Mouse (Mus musculus) left cerebral cortex, adult 18-20 months (tissue): Measurements from ENCODE around the gene Tmem39a. TPM values are rescaled to one million over a fixed set of nuclear protein-coding genes. Genes with fewer than 3 reads are reported as not detected.
A peak's percentile ranks its signal among the peaks of the same experiment; 100 is the strongest.

Experiments used
- DNase-seq, 2 experiments: peaks; one replicate each; pipeline ENCODE4 v3.0.0; 2021 to 2022; ENCODE audit warnings: low spot score in 2 of 2, mixed read lengths in 1 of 2
- total RNA-seq, 2 experiments: library from RNA; stranded (reverse); gene quantifications; 2 replicates each; pipeline ENCODE4 v1.2.3; 2021

Gene Tmem39a
- total RNA-seq, 2 experiments from 2014 or later: 20.8 to 21.0 TPM

GRCm38 (mm10) chr16:38587163-38587562 lies 28.7 kb downstream of the Tmem39a start:
- DNase-seq: no peak

GRCm38 (mm10) chr16:38587572-38587971 lies 29.1 kb downstream of the Tmem39a start:
- DNase-seq: no peak

- DNase-seq: no peak
These were observed 33.0 kb downstream of the Tmem39a start for GRCm38 (mm10) chr16:38591506-38591905.

GRCm38 (mm10) chr16:38592026-38592678 lies 33.7 kb downstream of the Tmem39a start:
- no peak for DNase-seq

GRCm38 (mm10) chr16:38592946-38593345 lies 34.4 kb downstream of the Tmem39a start:
- no peak for DNase-seq

- DNase-seq: no peak
These were observed 35.9 kb downstream of the Tmem39a start for GRCm38 (mm10) chr16:38594435-38594834.

GRCm38 (mm10) chr16:38596099-38596498 lies 37.6 kb downstream of the Tmem39a start:
- DNase-seq: no peak

GRCm38 (mm10) chr16:38596651-38597050 lies 38.2 kb downstream of the Tmem39a start:
- DNase-seq: no peak

GRCm38 (mm10) chr16:38598986-38599680 lies 40.6 kb downstream of the Tmem39a start:
- DNase-seq: no peak

GRCm38 (mm10) chr16:38602989-38603804 lies 44.7 kb downstream of the Tmem39a start:
- DNase-seq: peak in 1 of 2 experiments; percentile 27

- no peak for DNase-seq
These were observed 48.0 kb downstream of the Tmem39a start for GRCm38 (mm10) chr16:38606509-38606908.

- DNase-seq: no peak
These were observed 50.2 kb downstream of the Tmem39a start for GRCm38 (mm10) chr16:38608687-38609086.

GRCm38 (mm10) chr16:38609092-38609491 lies 50.6 kb downstream of the Tmem39a start:
- no peak for DNase-seq

- no peak for DNase-seq
These were observed 54.1 kb downstream of the Tmem39a start for GRCm38 (mm10) chr16:38612646-38613045.

GRCm38 (mm10) chr16:38613646-38614045 lies 55.1 kb downstream of the Tmem39a start:
- DNase-seq: no peak

GRCm38 (mm10) chr16:38617977-38618376 lies 59.5 kb downstream of the Tmem39a start:
- no peak for DNase-seq

- peak; percentile 85 to 88 for DNase-seq
These were observed 60.6 kb downstream of the Tmem39a start for GRCm38 (mm10) chr16:38619054-38619453.

- no peak for DNase-seq
These were observed 62.4 kb downstream of the Tmem39a start for GRCm38 (mm10) chr16:38620696-38621450.

GRCm38 (mm10) chr16:38622283-38622682 lies 63.8 kb downstream of the Tmem39a start:
- DNase-seq: no peak

- DNase-seq: no peak
These were observed 65.8 kb downstream of the Tmem39a start for GRCm38 (mm10) chr16:38624303-38624702.

GRCm38 (mm10) chr16:38625411-38625810 lies 66.9 kb downstream of the Tmem39a start:
- DNase-seq: no peak
